Mouse (Mus musculus) C3H10T1/2 (cell line): ENCODE measurements around the gene Olfr638. TPM values are rescaled to one million over a fixed set of nuclear protein-coding genes. Genes with fewer than 3 reads are reported as not detected.

Experiments
- polyA plus RNA-seq, 2 experiments: library from polyadenylated mRNA; unstranded; fragments of >200 nt; fragmentation: generic; extraction: Trizol; gene quantifications; one replicate each; pipeline ENCODE4 v1.2.1; 2012; ENCODE audit warnings: missing spikeins in 2 of 2

Gene Olfr638
- polyA plus RNA-seq = not detected

DNA sequence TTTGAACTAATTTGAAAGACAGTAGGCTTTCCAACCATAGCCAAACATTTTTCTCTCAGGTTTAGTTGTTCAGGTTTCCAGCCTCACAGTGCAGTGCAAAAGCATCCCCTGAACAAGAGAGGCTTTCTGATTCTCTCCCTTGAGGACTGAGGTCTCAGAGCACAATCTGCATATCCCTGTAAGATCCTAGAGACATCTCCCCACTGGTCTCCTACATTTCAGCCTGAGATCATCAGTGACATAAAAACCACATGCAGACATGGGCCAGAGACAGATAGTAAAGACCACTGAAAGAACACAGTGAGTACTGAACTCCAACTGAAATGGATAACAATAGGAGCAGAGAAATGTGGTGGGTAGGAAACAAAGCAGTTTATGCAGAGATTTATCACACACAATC lies at the start of gene Olfr638:
Gene Olfr638, plus strand, starts transcription at position 301 of the 400 bp plus-strand sequence.

DNA sequence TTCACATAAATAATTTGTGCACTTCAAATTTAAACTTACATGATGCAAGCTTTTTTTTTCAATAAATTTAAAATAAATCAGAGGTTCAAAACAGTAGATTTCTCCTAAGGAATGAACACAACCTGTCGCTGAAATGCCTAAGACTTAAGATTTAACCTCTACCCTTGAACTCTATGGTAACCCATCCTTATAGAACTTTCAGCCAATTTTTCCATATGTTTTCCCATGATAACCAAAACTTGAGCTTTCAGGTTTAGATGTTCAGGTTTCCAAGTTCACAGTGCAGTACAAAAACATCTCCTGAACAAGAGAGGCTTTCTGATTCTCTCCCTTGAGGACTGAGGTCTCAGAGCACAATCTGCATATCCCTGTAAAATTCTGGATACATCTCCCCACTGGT lies 27.7 kb upstream of the Olfr638 start, which contains the start of gene Olfr635:
Gene Olfr635, plus strand, starts transcription at position 301 of the 400 bp plus-strand sequence.

DNA sequence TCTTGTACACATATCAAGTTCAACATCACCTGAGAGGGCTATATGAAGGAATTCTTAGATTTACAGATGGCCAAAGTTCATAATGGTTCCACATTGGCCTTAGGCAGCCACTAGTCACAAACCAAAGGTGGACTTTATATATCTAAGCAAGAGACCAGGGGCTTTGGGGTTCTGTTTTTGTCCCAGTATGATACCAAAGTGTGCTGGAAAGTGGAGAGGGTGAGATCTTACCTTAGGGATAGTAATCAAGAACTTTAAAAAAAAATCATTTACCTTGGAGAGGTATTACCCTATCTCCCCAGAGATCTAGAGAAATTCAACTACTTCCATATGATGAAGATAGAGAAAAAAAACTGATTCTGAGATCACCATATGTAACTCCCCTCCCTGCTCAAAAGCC lies 18.7 kb downstream of the Olfr638 start, which contains the start of gene Olfr639:
Gene Olfr639, minus strand, starts transcription at position 101 of the 400 bp plus-strand sequence.

DNA sequence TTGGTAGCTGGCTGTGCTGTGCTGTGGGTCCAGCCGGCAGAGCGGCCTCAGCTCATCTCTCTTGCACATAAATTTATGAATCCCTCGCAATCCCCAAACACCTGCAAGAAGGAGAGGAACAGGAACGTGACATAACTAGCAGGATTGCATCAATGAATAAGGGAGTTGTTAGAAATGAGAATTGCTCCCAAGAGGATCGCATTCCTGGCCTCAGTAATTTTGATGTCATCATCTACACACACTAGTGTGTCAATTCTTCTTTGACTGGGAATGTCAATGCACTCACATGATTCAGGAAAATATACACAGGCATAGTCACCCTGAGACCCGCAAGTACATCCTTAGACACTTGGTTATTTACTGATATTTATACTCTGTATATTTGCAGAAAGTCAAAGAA lies 26.9 kb downstream of the Olfr638 start, which contains the start of gene Olfr640:
Gene Olfr640, minus strand, starts transcription at position 101 of the 400 bp plus-strand sequence.

DNA sequence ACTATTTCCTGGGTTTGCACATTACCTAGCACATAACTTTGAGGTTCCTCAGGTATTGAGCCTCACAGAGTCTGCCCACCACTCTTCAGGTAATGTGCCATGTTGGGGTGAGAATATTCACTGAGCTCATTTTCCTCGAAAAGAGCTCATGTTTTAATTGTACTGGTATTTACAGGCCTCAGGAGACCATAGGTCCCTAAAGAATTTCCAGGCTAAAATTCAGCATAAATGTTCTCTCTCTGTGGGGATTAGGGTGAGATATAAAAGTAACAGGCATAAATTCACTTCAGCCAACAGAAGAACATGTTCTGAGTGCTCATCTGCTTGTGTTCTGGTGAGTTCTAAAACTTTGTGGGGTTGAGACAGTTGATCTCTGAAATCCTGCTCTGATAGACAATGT lies 36.6 kb downstream of the Olfr638 start, which contains the start of gene Olfr641:
Gene Olfr641, plus strand, starts transcription at position 301 of the 400 bp plus-strand sequence.

DNA sequence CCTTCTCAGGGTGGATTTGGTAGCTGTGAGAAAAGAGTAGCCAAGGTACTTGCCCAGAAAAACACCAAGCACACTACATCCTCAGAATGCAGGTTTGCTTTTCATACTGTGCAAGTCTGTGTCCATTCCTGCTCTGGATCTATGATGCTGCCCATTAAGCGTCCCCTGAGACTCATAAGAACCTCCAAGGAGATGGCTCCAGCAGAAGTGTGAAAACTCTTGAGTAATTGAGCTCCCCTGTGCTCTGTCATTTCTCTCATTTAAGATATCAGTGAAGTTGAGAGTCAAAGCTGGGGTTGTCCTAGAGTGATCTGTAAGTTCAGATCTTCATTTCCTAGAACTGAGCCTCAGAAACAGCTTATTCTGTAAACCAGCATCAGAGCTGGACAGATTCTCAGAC lies 54.0 kb downstream of the Olfr638 start, which contains the start of gene Olfr642:
Gene Olfr642, minus strand, starts transcription at position 101 of the 400 bp plus-strand sequence.

Other genes with a start within 250 kb of the Olfr638 start
- gene Olfr630, start 241.4 kb upstream of the Olfr638 start, polyA plus RNA-seq = not detected
- not detected for gene Olfr69, start 227.2 kb upstream of the Olfr638 start, polyA plus RNA-seq
- not detected for gene Olfr68, start 219.0 kb upstream of the Olfr638 start, polyA plus RNA-seq
- not detected for gene Olfr67, start 206.9 kb upstream of the Olfr638 start, polyA plus RNA-seq
- gene Hbb-bt, start 184.8 kb upstream of the Olfr638 start, polyA plus RNA-seq = not detected
- not detected for gene Hbb-bs, start 170.7 kb upstream of the Olfr638 start, polyA plus RNA-seq
- gene Hbb-bh2, start 158.2 kb upstream of the Olfr638 start, polyA plus RNA-seq = not detected
- gene Hbb-bh1, start 155.6 kb upstream of the Olfr638 start, polyA plus RNA-seq = under 1 TPM; 0.08 to 0.97 TPM
- under 1 TPM in 1 of 2 experiments, not detected in 1; 0.06 TPM for gene Hbb-y, start 145.5 kb upstream of the Olfr638 start, polyA plus RNA-seq
- gene Olfr66, start 112.5 kb upstream of the Olfr638 start, polyA plus RNA-seq = not detected
- gene Olfr64, start 104.3 kb upstream of the Olfr638 start, polyA plus RNA-seq = not detected
- under 1 TPM in 1 of 2 experiments, not detected in 1; 0.05 TPM for gene Olfr65, start 95.3 kb upstream of the Olfr638 start, polyA plus RNA-seq
- not detected for gene Olfr631, start 69.9 kb upstream of the Olfr638 start, polyA plus RNA-seq
- not detected for gene Olfr632, start 64.4 kb upstream of the Olfr638 start, polyA plus RNA-seq
- not detected for gene Olfr633, start 54.3 kb upstream of the Olfr638 start, polyA plus RNA-seq
- not detected for gene Olfr635, start 27.6 kb upstream of the Olfr638 start, polyA plus RNA-seq
- not detected for gene Olfr639, start 18.6 kb downstream of the Olfr638 start, polyA plus RNA-seq
- gene Olfr640, start 26.8 kb downstream of the Olfr638 start, polyA plus RNA-seq = not detected
- not detected for gene Olfr641, start 36.7 kb downstream of the Olfr638 start, polyA plus RNA-seq
- not detected for gene Olfr642, start 53.9 kb downstream of the Olfr638 start, polyA plus RNA-seq
- gene 4930516K23Rik, start 62.7 kb downstream of the Olfr638 start, polyA plus RNA-seq = not detected
- gene Olfr644, start 73.1 kb downstream of the Olfr638 start, polyA plus RNA-seq = not detected
- not detected for gene Olfr645, start 86.7 kb downstream of the Olfr638 start, polyA plus RNA-seq
- not detected for gene Olfr646, start 106.1 kb downstream of the Olfr638 start, polyA plus RNA-seq
- not detected for gene Ubqln5, start 131.1 kb downstream of the Olfr638 start, polyA plus RNA-seq
- not detected for gene Olfr643, start 138.7 kb downstream of the Olfr638 start, polyA plus RNA-seq
- gene Ubqln3, start 144.5 kb downstream of the Olfr638 start, polyA plus RNA-seq = not detected
- not detected for gene Ubqlnl, start 151.8 kb downstream of the Olfr638 start, polyA plus RNA-seq
- gene Olfm5, start 166.1 kb downstream of the Olfr638 start, polyA plus RNA-seq = not detected
- gene Olfr648, start 184.6 kb downstream of the Olfr638 start, polyA plus RNA-seq = under 1 TPM in 1 of 2 experiments, not detected in 1; 0.01 TPM
- not detected for gene Olfr649, start 197.2 kb downstream of the Olfr638 start, polyA plus RNA-seq
- gene Trim6, start 220.0 kb downstream of the Olfr638 start, polyA plus RNA-seq = under 1 TPM; 0.07 to 0.15 TPM
- gene Trim34a, start 245.7 kb downstream of the Olfr638 start, polyA plus RNA-seq = under 1 TPM; 0.01 to 0.54 TPM